Mouse (Mus musculus): ENCODE measurements around the gene Synpo2. TPM values are rescaled to one million over a fixed set of nuclear protein-coding genes. Genes with fewer than 3 reads are reported as not detected.

The Synpo2 gene
- polyA plus RNA-seq, 1 experiment: 5.4 TPM

DNA sequence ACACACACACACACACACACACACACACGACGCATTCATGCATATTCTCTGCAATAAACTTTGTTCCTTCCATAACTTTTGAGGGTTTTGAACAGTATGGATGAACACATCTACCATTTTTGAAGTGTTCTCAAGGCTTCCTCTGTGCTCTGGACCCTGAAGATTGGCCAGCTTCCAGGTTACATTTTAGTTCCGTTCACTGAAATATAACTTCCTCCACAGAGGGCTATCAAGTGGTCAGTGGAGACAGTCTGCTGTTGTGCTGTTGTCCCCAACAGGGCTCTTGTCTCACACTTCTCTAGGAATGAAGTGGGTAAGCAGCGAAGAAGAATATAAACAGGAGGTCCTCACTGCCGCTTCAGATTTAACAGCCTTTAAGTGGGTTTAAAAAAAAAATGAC is 170.5 kb downstream of the Synpo2 start:
- peak; percentile 33 for DNase-seq
- TF ChIP-seq CTCF (conservative IDR thresholded peaks at IDR 0.05; ENCODE audit: insufficient read depth, insufficient read length, low read depth, low read length) (no peak), POLR2A (IDR thresholded peaks at IDR 0.05; ENCODE audit: low read depth, low read length) (no peak)
- Histone ChIP-seq H3K36me3 (ENCODE audit: control insufficient read depth, insufficient read depth, low read length) (no peaks in the 10 kb centered on the region), H3K4me1 (ENCODE audit: control insufficient read depth, insufficient read depth, low read length) (peaks cover 7% of the 10 kb centered on the region; the same call in 1 of the 2 replicates), H3K27me3 (replicated peaks; ENCODE audit: control insufficient read depth, insufficient read depth, low read length) (no peaks in the 10 kb centered on the region), H3K27ac (ENCODE audit: insufficient read depth, low read depth, low read length) (no peak overlapping the region), H3K4me3 (ENCODE audit: insufficient read depth, low read depth, low read length) (no peak overlapping the region)
- 65% methylated on average over 5 of the region's 5 CpGs for WGBS

- Histone ChIP-seq H3K36me3 (ENCODE audit: control insufficient read depth, insufficient read depth, low read length) (no peaks in the 10 kb centered on the region), H3K4me1 (ENCODE audit: control insufficient read depth, insufficient read depth, low read length) (peaks cover 7% of the 10 kb centered on the region; the same call in 1 of the 2 replicates), H3K4me3 (ENCODE audit: insufficient read depth, low read depth, low read length) (no peak overlapping the region), H3K27me3 (replicated peaks; ENCODE audit: control insufficient read depth, insufficient read depth, low read length) (no peaks in the 10 kb centered on the region), H3K27ac (ENCODE audit: insufficient read depth, low read depth, low read length) (no peak overlapping the region)
- 58% methylated on average over 5 of the region's 5 CpGs for WGBS
- TF ChIP-seq CTCF (conservative IDR thresholded peaks at IDR 0.05; ENCODE audit: insufficient read depth, insufficient read length, low read depth, low read length): no peak
- TF ChIP-seq POLR2A (IDR thresholded peaks at IDR 0.05; ENCODE audit: low read depth, low read length): no peak
- DNase-seq: no peak
These were observed 171.8 kb downstream of the Synpo2 start for GRCm38 (mm10) chr3:123064186-123064585.

DNA sequence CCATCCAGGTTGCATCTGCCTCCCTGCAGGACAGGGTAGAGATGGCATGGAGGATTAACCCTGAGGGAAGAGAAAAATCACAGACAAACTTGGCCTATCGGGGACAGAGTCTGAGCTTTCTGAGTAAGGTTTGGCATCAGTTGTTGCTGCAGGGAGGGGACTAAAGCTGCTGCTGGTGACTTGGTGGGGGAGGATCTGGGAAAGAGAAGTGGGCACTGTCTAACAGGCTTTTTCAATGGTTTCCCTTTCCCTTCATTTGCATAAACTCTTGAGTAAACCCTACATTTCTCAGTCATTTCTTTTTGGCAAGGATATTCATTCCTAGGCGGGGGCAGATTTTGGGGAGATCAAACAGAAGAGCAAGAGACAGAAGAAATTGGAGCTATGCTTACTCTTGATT is 174.0 kb downstream of the Synpo2 start:
- Histone ChIP-seq H3K27me3 (replicated peaks; ENCODE audit: control insufficient read depth, insufficient read depth, low read length) (no peaks in the 10 kb centered on the region), H3K27ac (ENCODE audit: insufficient read depth, low read depth, low read length) (no peak overlapping the region), H3K36me3 (ENCODE audit: control insufficient read depth, insufficient read depth, low read length) (no peaks in the 10 kb centered on the region), H3K4me1 (ENCODE audit: control insufficient read depth, insufficient read depth, low read length) (peaks cover 7% of the 10 kb centered on the region; the same call in 1 of the 2 replicates), H3K4me3 (ENCODE audit: insufficient read depth, low read depth, low read length) (no peak overlapping the region)
- TF ChIP-seq POLR2A (IDR thresholded peaks at IDR 0.05; ENCODE audit: low read depth, low read length): no peak
- no peak for TF ChIP-seq CTCF (conservative IDR thresholded peaks at IDR 0.05; ENCODE audit: insufficient read depth, insufficient read length, low read depth, low read length)
- DNase-seq: no peak
- 77% methylated on average over 2 of the region's 2 CpGs for WGBS

- H3K4me1 ChIP-seq (ENCODE audit: control insufficient read depth, insufficient read depth, low read length): peaks cover 6% of the 10 kb centered on the region; the same call in 1 of the 2 replicates
- no peak overlapping the region for H3K4me3 ChIP-seq (ENCODE audit: insufficient read depth, low read depth, low read length)
- H3K27ac ChIP-seq (ENCODE audit: insufficient read depth, low read depth, low read length): no peak overlapping the region
- no peaks in the 10 kb centered on the region for H3K36me3 ChIP-seq (ENCODE audit: control insufficient read depth, insufficient read depth, low read length)
- no peak for DNase-seq
- no peaks in the 10 kb centered on the region for H3K27me3 ChIP-seq (replicated peaks; ENCODE audit: control insufficient read depth, insufficient read depth, low read length)
- WGBS: 93% methylated on average over 1 of the region's 1 CpGs
- TF ChIP-seq CTCF (conservative IDR thresholded peaks at IDR 0.05; ENCODE audit: insufficient read depth, insufficient read length, low read depth, low read length) (no peak), POLR2A (IDR thresholded peaks at IDR 0.05; ENCODE audit: low read depth, low read length) (no peak)
These were observed 177.1 kb downstream of the Synpo2 start for GRCm38 (mm10) chr3:123058832-123059231.

DNA sequence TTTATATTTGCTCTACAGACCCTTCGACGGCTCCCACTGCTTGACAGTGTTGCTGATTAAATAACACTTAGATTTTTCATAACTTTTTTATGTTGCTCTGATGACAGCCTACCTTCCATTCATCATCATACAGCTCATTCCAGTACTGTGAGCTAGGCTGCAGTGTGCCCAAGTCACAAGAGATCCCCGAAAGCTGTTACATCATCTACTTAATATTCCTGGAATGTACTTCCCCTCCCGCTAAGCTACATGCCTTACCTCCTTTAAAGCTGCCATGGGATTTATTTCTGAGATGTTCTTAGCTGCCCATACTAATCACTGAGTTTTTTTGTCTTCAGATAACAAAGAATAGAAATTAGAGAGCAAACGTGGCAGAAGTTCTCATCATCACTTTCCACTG is 181.8 kb downstream of the Synpo2 start:
- 55% methylated on average over 5 of the region's 5 CpGs for WGBS
- Histone ChIP-seq H3K27me3 (replicated peaks; ENCODE audit: control insufficient read depth, insufficient read depth, low read length) (no peaks in the 10 kb centered on the region), H3K4me3 (ENCODE audit: insufficient read depth, low read depth, low read length) (no peak overlapping the region), H3K36me3 (ENCODE audit: control insufficient read depth, insufficient read depth, low read length) (no peaks in the 10 kb centered on the region), H3K27ac (ENCODE audit: insufficient read depth, low read depth, low read length) (peak overlapping the region; percentile 50; the same call in 1 of the 2 replicates), H3K4me1 (ENCODE audit: control insufficient read depth, insufficient read depth, low read length) (peaks cover 12% of the 10 kb centered on the region; the same call in 1 of the 2 replicates)
- peak; percentile 42 for DNase-seq
- no peak for TF ChIP-seq CTCF (conservative IDR thresholded peaks at IDR 0.05; ENCODE audit: insufficient read depth, insufficient read length, low read depth, low read length)
- no peak for TF ChIP-seq POLR2A (IDR thresholded peaks at IDR 0.05; ENCODE audit: low read depth, low read length)

- Histone ChIP-seq H3K27me3 (replicated peaks; ENCODE audit: control insufficient read depth, insufficient read depth, low read length) (no peaks in the 10 kb centered on the region), H3K27ac (ENCODE audit: insufficient read depth, low read depth, low read length) (peak overlapping the region; percentile 63), H3K4me1 (ENCODE audit: control insufficient read depth, insufficient read depth, low read length) (peaks cover 12% of the 10 kb centered on the region; the same call in 1 of the 2 replicates), H3K4me3 (ENCODE audit: insufficient read depth, low read depth, low read length) (no peak overlapping the region), H3K36me3 (ENCODE audit: control insufficient read depth, insufficient read depth, low read length) (no peaks in the 10 kb centered on the region)
- WGBS: 46% methylated on average over 8 of the region's 8 CpGs
- TF ChIP-seq CTCF (conservative IDR thresholded peaks at IDR 0.05; ENCODE audit: insufficient read depth, insufficient read length, low read depth, low read length) (no peak), POLR2A (IDR thresholded peaks at IDR 0.05; ENCODE audit: low read depth, low read length) (no peak)
- peak; percentile 58 for DNase-seq
These were observed 182.6 kb downstream of the Synpo2 start for GRCm38 (mm10) chr3:123053192-123053938.

DNA sequence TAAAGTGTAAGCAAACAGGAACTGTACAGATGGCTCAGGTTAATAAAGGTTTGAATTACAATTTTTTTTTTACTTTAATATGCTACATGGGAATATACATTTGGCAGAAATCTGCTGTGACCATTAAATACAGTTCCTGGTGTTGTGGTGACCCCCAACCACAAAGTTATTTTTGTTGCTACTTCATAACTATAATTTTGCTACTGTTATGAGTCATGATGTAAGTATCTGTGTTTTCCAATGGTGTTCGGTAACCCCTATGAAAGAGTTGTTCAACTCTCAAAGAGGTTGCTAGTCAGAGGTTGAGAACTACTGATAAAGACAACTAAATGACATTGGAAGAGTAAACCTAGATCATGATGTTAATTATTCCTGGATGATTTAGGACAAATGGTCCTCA is 193.6 kb downstream of the Synpo2 start:
- 98% methylated on average over 1 of the region's 1 CpGs for WGBS
- Histone ChIP-seq H3K27ac (ENCODE audit: insufficient read depth, low read depth, low read length) (no peak overlapping the region), H3K27me3 (replicated peaks; ENCODE audit: control insufficient read depth, insufficient read depth, low read length) (no peaks in the 10 kb centered on the region), H3K4me3 (ENCODE audit: insufficient read depth, low read depth, low read length) (no peak overlapping the region), H3K36me3 (ENCODE audit: control insufficient read depth, insufficient read depth, low read length) (no peaks in the 10 kb centered on the region), H3K4me1 (ENCODE audit: control insufficient read depth, insufficient read depth, low read length) (no peaks in the 10 kb centered on the region)
- TF ChIP-seq CTCF (conservative IDR thresholded peaks at IDR 0.05; ENCODE audit: insufficient read depth, insufficient read length, low read depth, low read length): no peak
- no peak for DNase-seq

All from kidney, adult 2 months (tissue).